Mouse (Mus musculus) small intestine, adult 2 months (tissue): Measurements from ENCODE around the gene Dnmt3a. TPM values are rescaled to one million over a fixed set of nuclear protein-coding genes. Genes with fewer than 3 reads are reported as not detected.
A peak's percentile ranks its signal among the peaks of the same experiment; 100 is the strongest.
"Not testable (repeated sequence)": the region's sequence is repeated elsewhere in the genome, so short reads cannot be mapped to it uniquely, and the experiment has no call there.

ENCODE experiments used
- H3K27ac ChIP-seq: fragments of 200-500 bp; 2 replicates; pipeline ENCODE4 v1.5.1; 2012; ENCODE audit warnings: low read depth, low read length, control low read depth, inconsistent platforms; ENCODE audit not compliant: insufficient read depth
- H3K27me3 ChIP-seq: fragments of 200-500 bp; 2 replicates; pipeline ENCODE4 v1.6.1; 2012; ENCODE audit warnings: mild to moderate bottlenecking, moderate library complexity, low read length, inconsistent platforms; ENCODE audit not compliant: control insufficient read depth, insufficient read depth
- H3K36me3 ChIP-seq: fragments of 200-500 bp; 2 replicates; pipeline ENCODE4 v1.6.1; 2012; ENCODE audit warnings: mild to moderate bottlenecking, low read length, control low read depth, inconsistent platforms; ENCODE audit not compliant: control insufficient read depth, insufficient read depth
- H3K4me1 ChIP-seq: fragments of 200-500 bp; 2 replicates; pipeline ENCODE4 v1.6.1; 2012; ENCODE audit warnings: low read length, inconsistent platforms, mixed read lengths; ENCODE audit not compliant: control insufficient read depth, insufficient read depth, insufficient read length
- H3K4me3 ChIP-seq: fragments of 200-500 bp; 2 replicates; pipeline ENCODE4 v1.5.1; 2012; ENCODE audit warnings: low read depth, mild to moderate bottlenecking, control low read depth, inconsistent platforms, low read length, moderate library complexity
- CTCF ChIP-seq: fragments of 200-500 bp; IDR thresholded peaks from 2 replicates; pipeline ENCODE4 v1.5.1; 2012; ENCODE audit warnings: low read depth, mild to moderate bottlenecking, control low read depth, inconsistent platforms, low read length, moderate library complexity, mixed read lengths; ENCODE audit not compliant: insufficient replicate concordance, insufficient read length; ENCODE audit errors: extremely low read depth
- POLR2A ChIP-seq: fragments of 200-500 bp; IDR thresholded peaks from 2 replicates; pipeline ENCODE4 v1.6.1; 2012; ENCODE audit warnings: low read depth, mild to moderate bottlenecking, control low read depth, inconsistent platforms, low read length, moderate library complexity
- WGBS: fragments of 180-500 bp; shearing (Covaris S2); methylation state at CpG from one replicate; pipeline ENCODE4 v1.1.7; 2018; 5-methylcytosine and 5-hydroxymethylcytosine counted together
- polyA plus RNA-seq: library from polyadenylated mRNA; depleted of rRNA; stranded (reverse); fragments of >200 nt; gene quantifications from 2 replicates; pipeline ENCODE4 v1.2.3, GENCODE M21; 2012

Dnmt3a gene
- polyA plus RNA-seq, 1 experiment: 10.2 TPM

DNA sequence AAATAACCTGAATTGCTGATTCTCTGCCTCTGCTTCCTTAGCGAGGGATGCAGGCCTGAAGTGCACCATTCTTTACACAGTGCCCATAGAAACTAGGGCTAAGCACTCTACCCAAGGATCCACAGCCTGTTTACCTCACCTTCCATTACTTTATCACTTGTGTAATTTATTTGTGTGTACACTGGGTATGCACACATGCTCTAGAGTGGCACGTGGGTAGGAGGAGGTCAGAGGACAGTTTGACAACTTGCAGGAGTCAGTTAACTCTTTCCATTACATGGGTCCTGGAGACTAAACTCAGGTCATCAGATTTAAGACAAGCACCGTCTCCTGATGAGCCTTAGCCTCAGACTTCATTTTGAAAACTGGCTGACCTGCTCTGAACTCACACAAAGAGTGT is 112.8 kb downstream of the Dnmt3a start:
- WGBS: 54% methylated on average over 3 of the region's 3 CpGs
- Histone ChIP-seq H3K4me1 (peaks cover 10% of the 10 kb centered on the region; the same call in 1 of the 2 replicates), H3K36me3 (peaks cover 5% of the 10 kb centered on the region; the same call in 1 of the 2 replicates), H3K4me3 (no peak overlapping the region), H3K27me3 (no peaks in the 10 kb centered on the region), H3K27ac (no peak overlapping the region)
- no peak for TF ChIP-seq POLR2A
- TF ChIP-seq CTCF: no peak

- no peak overlapping the region for H3K4me3 ChIP-seq
- TF ChIP-seq CTCF: no peak
- TF ChIP-seq POLR2A: no peak
- H3K27ac ChIP-seq: no peak overlapping the region
- H3K4me1 ChIP-seq: peaks cover 10% of the 10 kb centered on the region; the same call in 1 of the 2 replicates
- H3K36me3 ChIP-seq: peaks cover 4% of the 10 kb centered on the region; the same call in 1 of the 2 replicates
- WGBS: 25% methylated on average over 3 of the region's 3 CpGs
- H3K27me3 ChIP-seq: no peaks in the 10 kb centered on the region
Observed at GRCm38 (mm10) chr12:3919423-3919822, 113.6 kb downstream of the Dnmt3a start.

DNA sequence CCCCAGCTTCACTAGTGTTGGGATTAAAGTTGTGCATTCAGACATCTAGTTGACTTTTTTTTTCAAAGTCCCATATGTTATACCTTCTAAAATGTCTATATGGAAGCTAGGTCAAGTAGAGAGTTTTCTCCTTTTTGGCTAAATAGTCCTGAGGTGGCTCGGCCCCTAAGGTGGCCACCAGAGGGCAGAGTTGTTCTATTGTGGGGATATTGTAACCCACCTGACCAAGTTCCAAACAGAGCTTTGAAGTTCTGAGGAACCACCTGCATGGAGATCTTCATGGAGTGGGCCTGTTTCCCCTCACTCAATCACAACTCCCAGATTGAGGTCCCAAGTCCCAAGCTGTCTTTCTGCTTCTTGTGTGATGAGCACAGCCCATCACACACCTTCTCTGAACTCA is 120.3 kb downstream of the Dnmt3a start:
- H3K36me3 ChIP-seq: no peaks in the 10 kb centered on the region
- H3K27me3 ChIP-seq: no peaks in the 10 kb centered on the region
- H3K4me3 ChIP-seq: no peak overlapping the region
- TF ChIP-seq POLR2A (no peak), CTCF (peak; percentile 81; the same call in 1 of the 2 replicates)
- 6% methylated on average over 1 of the region's 1 CpGs for WGBS
- no peaks in the 10 kb centered on the region for H3K4me1 ChIP-seq
- H3K27ac ChIP-seq: no peak overlapping the region

DNA sequence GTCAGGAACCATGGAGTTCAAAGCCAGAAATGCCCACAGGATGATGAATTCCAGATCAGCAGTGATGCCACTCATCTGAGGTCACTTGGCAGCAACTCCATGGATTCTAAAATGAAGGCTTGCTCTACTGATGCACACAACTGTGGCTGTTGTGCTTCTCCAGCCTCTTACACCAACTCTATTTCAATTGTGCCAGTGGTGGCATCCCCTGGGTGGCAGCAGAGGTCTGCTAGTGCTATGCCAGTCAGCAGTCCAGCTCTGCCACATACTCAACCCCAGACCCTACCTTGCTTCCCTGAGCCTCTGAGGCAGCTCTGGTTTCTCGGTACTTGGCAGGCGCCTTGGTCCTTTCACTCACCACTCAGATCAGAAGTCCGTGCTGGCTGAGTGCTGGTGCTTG is 123.0 kb downstream of the Dnmt3a start:
- TF ChIP-seq CTCF: no peak
- TF ChIP-seq POLR2A: no peak
- Histone ChIP-seq H3K36me3 (no peaks in the 10 kb centered on the region), H3K27ac (no peak overlapping the region), H3K4me1 (no peaks in the 10 kb centered on the region), H3K4me3 (no peak overlapping the region), H3K27me3 (no peaks in the 10 kb centered on the region)
- 74% methylated on average over 3 of the region's 3 CpGs for WGBS

GRCm38 (mm10) chr12:3930090-3930865 is 124.5 kb downstream of the Dnmt3a start:
- not testable (repeated sequence) for H3K27ac ChIP-seq, H3K36me3 ChIP-seq
- 89% methylated on average over 38 of the region's 47 CpGs for WGBS

GRCm38 (mm10) chr12:3942026-3942425 is 136.2 kb downstream of the Dnmt3a start:
- 63% methylated on average over 11 of the region's 11 CpGs for WGBS
- no peak overlapping the region for H3K27ac ChIP-seq
- no peak for TF ChIP-seq CTCF
- no peak for TF ChIP-seq POLR2A
- H3K36me3 ChIP-seq: no peaks in the 10 kb centered on the region
- no peak overlapping the region for H3K4me3 ChIP-seq
- no peaks in the 10 kb centered on the region for H3K4me1 ChIP-seq
- H3K27me3 ChIP-seq: no peaks in the 10 kb centered on the region

More at GRCm38 (mm10) chr12:3930090-3930865, 124.5 kb downstream of the Dnmt3a start:
- not testable (repeated sequence) for H3K27me3 ChIP-seq, H3K4me3 ChIP-seq, H3K4me1 ChIP-seq

DNA sequence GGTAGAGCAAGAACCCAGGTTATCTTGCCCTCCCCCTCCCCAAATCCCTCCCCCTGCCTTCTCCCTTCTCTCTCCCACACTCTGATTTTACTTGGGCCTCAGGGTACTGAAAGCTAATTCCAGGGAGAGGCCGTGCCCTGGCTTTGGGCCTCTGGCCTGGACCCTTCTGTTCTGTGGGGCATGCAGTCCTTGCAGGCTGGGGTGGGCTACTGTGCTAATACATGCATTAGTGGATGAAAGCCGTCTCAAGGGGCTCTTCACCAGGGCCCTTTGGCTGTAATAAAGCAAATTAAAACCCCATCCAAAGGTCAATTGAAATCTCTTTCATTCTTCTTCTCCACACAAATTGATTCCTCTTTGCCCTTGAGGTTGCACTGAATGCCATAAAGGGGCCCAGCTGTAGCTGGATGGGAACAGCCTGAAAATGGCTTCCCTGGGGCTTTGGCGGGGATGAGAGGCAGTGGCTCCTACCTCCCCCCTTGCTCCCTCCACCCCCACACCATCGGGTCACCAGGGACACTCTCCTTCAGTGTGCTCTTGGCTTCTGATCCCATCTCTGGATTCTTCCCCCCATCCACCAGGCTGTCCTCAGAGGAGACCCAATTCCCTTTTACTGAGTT is 138.8 kb downstream of the Dnmt3a start:
- Histone ChIP-seq H3K27me3 (no peaks in the 10 kb centered on the region), H3K4me1 (no peaks in the 10 kb centered on the region), H3K4me3 (no peak overlapping the region), H3K27ac (no peak overlapping the region), H3K36me3 (no peaks in the 10 kb centered on the region)
- 47% methylated on average over 4 of the region's 4 CpGs for WGBS
- no peak for TF ChIP-seq CTCF
- no peak for TF ChIP-seq POLR2A
